ENCODE assay signal across 9 mouse cellular contexts in genomic region chr10:16589399-16589798, GRCm38 (mm10).
A peak's percentile ranks its signal among the peaks of the same experiment; 100 is the strongest.
DNase-seq lines count a peak whose midpoint lies in the region; ATAC-seq and TF ChIP-seq lines count a peak whose summit lies in the region.
"Had no signal": no experiment of that assay in that cellular context is flagged by ENCODE, and none has a peak within 500 bp of the region (broad histone marks: within the 10 kb centered on the region; RNA-seq: fewer than 3 reads in every experiment).

No protein-coding gene starts in this region.

- no peaks in the 10 kb centered on the region for H3K36me3 ChIP-seq in hindbrain, postnatal 0 days (ENCODE audit: insufficient read depth, low read length)
- no peaks in the 10 kb centered on the region for H3K36me3 ChIP-seq in hindbrain, embryonic 11.5 days (ENCODE audit: control insufficient read depth, insufficient read depth, low read length)
- H3K36me3 ChIP-seq in G1E (replicated peaks) = no peaks in the 10 kb centered on the region
- H3K36me3 ChIP-seq in forebrain, embryonic 15.5 days = no peaks in the 10 kb centered on the region
- H3K36me3 ChIP-seq: midbrain, embryonic 12.5 days had no signal

- 66% methylated on average over 3 of the region's 3 CpGs for WGBS in hindbrain, postnatal 0 days
- WGBS in hindbrain, embryonic 11.5 days = 87% methylated on average over 3 of the region's 3 CpGs
- 77% methylated on average over 3 of the region's 3 CpGs for WGBS in forebrain, embryonic 15.5 days

- no peak overlapping the region for H3K9ac ChIP-seq in hindbrain, postnatal 0 days (replicated peaks; ENCODE audit: low read length)
- no peak overlapping the region for H3K9ac ChIP-seq in hindbrain, embryonic 11.5 days (ENCODE audit: low read depth, low read length)
- H3K9ac ChIP-seq in forebrain, embryonic 15.5 days (replicated peaks) = no peak overlapping the region
- H3K9ac ChIP-seq: midbrain, embryonic 12.5 days had no signal

- peak; percentile 27 for DNase-seq in hindbrain, postnatal 0 days (ENCODE audit: low spot score)
- DNase-seq in hindbrain, embryonic 11.5 days (ENCODE audit: low spot score) = no peak
- no peak for DNase-seq in G1E (ENCODE audit: low spot score)
- peak; percentile 16 to 67 for DNase-seq in left cerebral cortex, postnatal 14 days (ENCODE audit: low spot score in 2 of 2)
- no peak for DNase-seq in yolk sac, embryonic 10.5 days (ENCODE audit: low spot score)
- DNase-seq in cerebellum, postnatal 4 days (ENCODE audit: low spot score in 2 of 2) = no peak

- H3K27me3 ChIP-seq in hindbrain, postnatal 0 days (ENCODE audit: insufficient read depth, low read length) = no peaks in the 10 kb centered on the region
- no peaks in the 10 kb centered on the region for H3K27me3 ChIP-seq in hindbrain, embryonic 11.5 days (ENCODE audit: control insufficient read depth, insufficient read depth, low read length)
- H3K27me3 ChIP-seq in G1E (ENCODE audit: insufficient read depth, low read length) = no peaks in the 10 kb centered on the region
- H3K27me3 ChIP-seq in forebrain, embryonic 15.5 days = no peaks in the 10 kb centered on the region
- H3K27me3 ChIP-seq: midbrain, embryonic 12.5 days had no signal

- ATAC-seq in hindbrain, postnatal 0 days = 0 out of 2 replicates have a peak, but pooled peaks have one; percentile 45
- ATAC-seq in hindbrain, embryonic 11.5 days (ENCODE audit: low FRiP score) = no peak
- ATAC-seq in G1E (ENCODE audit: extremely low read depth, insufficient number of reproducible peaks, low FRiP score, poor library complexity, severe bottlenecking) = peak; percentile 81
- peak; percentile 80 for ATAC-seq in common myeloid progenitor, adult 5-6 weeks (replicated peaks; ENCODE audit: low read depth, poor library complexity, severe bottlenecking)
- ATAC-seq in forebrain, embryonic 15.5 days (replicated peaks) = no peak

- no peak overlapping the region for H3K27ac ChIP-seq in hindbrain, postnatal 0 days
- H3K27ac ChIP-seq in hindbrain, embryonic 11.5 days (ENCODE audit: low read depth, low read length) = no peak overlapping the region
- H3K27ac ChIP-seq in forebrain, embryonic 15.5 days (replicated peaks) = no peak overlapping the region
- H3K27ac ChIP-seq: midbrain, embryonic 12.5 days had no signal

- no peak overlapping the region for H3K4me3 ChIP-seq in hindbrain, postnatal 0 days (ENCODE audit: low read length)
- H3K4me3 ChIP-seq in hindbrain, embryonic 11.5 days (ENCODE audit: low read depth, low read length) = no peak overlapping the region
- no peak overlapping the region for H3K4me3 ChIP-seq in G1E (ENCODE audit: low read depth, low read length)
- H3K4me3 ChIP-seq in forebrain, embryonic 15.5 days = no peak overlapping the region
- H3K4me3 ChIP-seq: midbrain, embryonic 12.5 days had no signal

- no peaks in the 10 kb centered on the region for H3K9me3 ChIP-seq in hindbrain, postnatal 0 days (ENCODE audit: low read length)
- H3K9me3 ChIP-seq in hindbrain, embryonic 11.5 days (ENCODE audit: control insufficient read depth, low read length) = no peaks in the 10 kb centered on the region
- H3K9me3 ChIP-seq in G1E (replicated peaks) = no peaks in the 10 kb centered on the region
- no peaks in the 10 kb centered on the region for H3K9me3 ChIP-seq in forebrain, embryonic 15.5 days
- H3K9me3 ChIP-seq: midbrain, embryonic 12.5 days had no signal

- intact Hi-C loops in left cerebral cortex, postnatal 14 days (cut with DNase I) = no loop called here

- H3K4me1 ChIP-seq in hindbrain, postnatal 0 days (ENCODE audit: insufficient read depth, low read length) = no peaks in the 10 kb centered on the region
- no peaks in the 10 kb centered on the region for H3K4me1 ChIP-seq in hindbrain, embryonic 11.5 days (replicated peaks; ENCODE audit: control insufficient read depth, insufficient read depth, low read length)
- peaks cover 8% of the 10 kb centered on the region for H3K4me1 ChIP-seq in G1E (ENCODE audit: insufficient read depth, low read depth, low read length)
- H3K4me1 ChIP-seq in forebrain, embryonic 15.5 days = no peaks in the 10 kb centered on the region
- H3K4me1 ChIP-seq: midbrain, embryonic 12.5 days had no signal

- no peak for TF ChIP-seq CTCF in hindbrain, postnatal 0 days (IDR thresholded peaks at IDR 0.05; ENCODE audit: low read depth)
- TF ChIP-seq CTCF in G1E (IDR thresholded peaks at IDR 0.05; ENCODE audit: low read depth, low read length) = no peak

- no peak overlapping the region for H3K4me2 ChIP-seq in hindbrain, postnatal 0 days (ENCODE audit: low read depth, low read length)
- H3K4me2 ChIP-seq in hindbrain, embryonic 11.5 days (replicated peaks; ENCODE audit: low read depth, low read length) = no peak overlapping the region
- no peak overlapping the region for H3K4me2 ChIP-seq in forebrain, embryonic 15.5 days (replicated peaks)
- H3K4me2 ChIP-seq: midbrain, embryonic 12.5 days had no signal

Comparison
In these comparisons a context has a peak if more than half of its experiments do, and no peak if none do; other contexts are left out.
1. ATAC-seq: peak in hindbrain, postnatal 0 days (single experiment), G1E (single experiment) and common myeloid progenitor, adult 5-6 weeks (single experiment); none in hindbrain, embryonic 11.5 days (single experiment) and forebrain, embryonic 15.5 days (single experiment).
2. DNase-seq: peak in hindbrain, postnatal 0 days (single experiment) and left cerebral cortex, postnatal 14 days (2 of 2); none in hindbrain, embryonic 11.5 days (single experiment), G1E (single experiment), yolk sac, embryonic 10.5 days (single experiment) and cerebellum, postnatal 4 days (0 of 2).